Mouse (Mus musculus) neural tube, embryonic 13.5 days (tissue): Measurements from ENCODE around the gene Phrf1. TPM values are rescaled to one million over a fixed set of nuclear protein-coding genes. Genes with fewer than 3 reads are reported as not detected.
A peak's percentile ranks its signal among the peaks of the same experiment; 100 is the strongest.

ENCODE experiments used
- ATAC-seq: fragments of 200-750 bp; cut with Nextera tagmentation; 2 replicates; pipeline ENCODE4 v1.8.0; 2017; ENCODE audit warnings: low read depth, mild to moderate bottlenecking, moderate TSS enrichment, moderate library complexity
- H3K27ac ChIP-seq: fragments of 300-500 bp; sonication (generic); replicated peaks from 2 replicates; pipeline ENCODE4 v1.5.1; 2015; ENCODE audit warnings: moderate library complexity, mild to moderate bottlenecking, inconsistent platforms
- H3K27me3 ChIP-seq: fragments of 300-500 bp; sonication (generic); 2 replicates; pipeline ENCODE4 v1.6.1; 2015; ENCODE audit warnings: mild to moderate bottlenecking, inconsistent platforms
- H3K36me3 ChIP-seq: fragments of 300-500 bp; sonication (generic); 2 replicates; pipeline ENCODE4 v1.6.1; 2015; ENCODE audit warnings: mild to moderate bottlenecking, inconsistent platforms
- H3K4me1 ChIP-seq: fragments of 300-500 bp; sonication (generic); replicated peaks from 2 replicates; pipeline ENCODE4 v1.6.1; 2015; ENCODE audit warnings: inconsistent platforms
- H3K4me2 ChIP-seq: fragments of 300-500 bp; sonication (generic); 2 replicates; pipeline ENCODE4 v1.6.1; 2015; ENCODE audit warnings: inconsistent platforms, mild to moderate bottlenecking, moderate library complexity
- H3K4me3 ChIP-seq: fragments of 300-500 bp; sonication (generic); 2 replicates; pipeline ENCODE4 v1.5.1; 2015; ENCODE audit warnings: mild to moderate bottlenecking, inconsistent platforms
- H3K9ac ChIP-seq: fragments of 300-500 bp; sonication (generic); 2 replicates; pipeline ENCODE4 v1.6.1; 2015; ENCODE audit warnings: moderate library complexity, mild to moderate bottlenecking, inconsistent platforms
- H3K9me3 ChIP-seq: fragments of 300-500 bp; sonication (generic); 2 replicates; pipeline ENCODE4 v1.6.1; 2016; ENCODE audit warnings: inconsistent platforms
- WGBS: fragments of 180-500 bp; shearing (Covaris S2); methylation state at CpG from one replicate; pipeline ENCODE4 v1.1.7; 2015; 5-methylcytosine and 5-hydroxymethylcytosine counted together
- polyA plus RNA-seq: library from polyadenylated mRNA; unstranded; fragments of >200 nt; fragmentation: Nextera tagmentation; extraction: Ambion mirVana; gene quantifications from 2 replicates; pipeline ENCODE4 v1.2.1, GENCODE M21; 2015

The Phrf1 gene
- polyA plus RNA-seq, 1 experiment from 2014 or later, result 71.4 TPM

GRCm38 (mm10) chr7:141281442-141281841 lies 52.9 kb downstream of the Phrf1 start:
- H3K4me2 ChIP-seq, result no peak overlapping the region
- no peaks in the 10 kb centered on the region for H3K9me3 ChIP-seq
- H3K4me1 ChIP-seq, result peaks cover 11% of the 10 kb centered on the region; the same call in 1 of the 2 replicates
- H3K9ac ChIP-seq, result no peak overlapping the region
- no peak for ATAC-seq
- no peak overlapping the region for H3K27ac ChIP-seq
- H3K36me3 ChIP-seq, result no peaks in the 10 kb centered on the region
- H3K27me3 ChIP-seq, result peaks cover 23% of the 10 kb centered on the region
- H3K4me3 ChIP-seq, result no peak overlapping the region
- 52% methylated on average over 6 of the region's 6 CpGs for WGBS

GRCm38 (mm10) chr7:141282756-141283155 lies 54.2 kb downstream of the Phrf1 start:
- WGBS, result 84% methylated on average over 4 of the region's 4 CpGs
- H3K27me3 ChIP-seq, result peaks cover 19% of the 10 kb centered on the region
- no peaks in the 10 kb centered on the region for H3K9me3 ChIP-seq
- no peaks in the 10 kb centered on the region for H3K36me3 ChIP-seq
- no peak overlapping the region for H3K4me3 ChIP-seq
- H3K9ac ChIP-seq, result no peak overlapping the region
- no peak overlapping the region for H3K4me2 ChIP-seq
- H3K27ac ChIP-seq, result no peak overlapping the region
- peaks cover 11% of the 10 kb centered on the region; the same call in 1 of the 2 replicates for H3K4me1 ChIP-seq
- ATAC-seq, result no peak

GRCm38 (mm10) chr7:141288042-141288441 lies 59.5 kb downstream of the Phrf1 start:
- H3K27me3 ChIP-seq, result peaks cover 37% of the 10 kb centered on the region
- no peak for ATAC-seq
- WGBS, result 88% methylated on average over 3 of the region's 3 CpGs

GRCm38 (mm10) chr7:141291921-141292582 lies 63.5 kb downstream of the Phrf1 start, which contains the start of gene Drd4:
Drd4 (plus strand) TSS chr7:141292006.
- Histone ChIP-seq H3K27ac (no peak within 1 kb of the TSS), H3K4me3 (peak within 1 kb of the TSS; percentile 49), H3K4me1 (peaks cover 31% of the 10 kb centered on the region), H3K9me3 (no peaks in the 10 kb centered on the region), H3K4me2 (peak within 1 kb of the TSS; percentile 84), H3K27me3 (peaks cover 72% of the 10 kb centered on the region), H3K9ac (peak within 1 kb of the TSS; percentile 71), H3K36me3 (peaks cover 8% of the 10 kb centered on the region)
- 2% methylated on average over 46 of the region's 46 CpGs for WGBS
- ATAC-seq, result peak; percentile 70

More at GRCm38 (mm10) chr7:141288042-141288441, 59.5 kb downstream of the Phrf1 start:
- no peaks in the 10 kb centered on the region for H3K9me3 ChIP-seq
- H3K4me3 ChIP-seq, result no peak overlapping the region
- H3K4me2 ChIP-seq, result no peak overlapping the region
- no peak overlapping the region for H3K27ac ChIP-seq
- peaks cover 15% of the 10 kb centered on the region for H3K4me1 ChIP-seq
- no peaks in the 10 kb centered on the region for H3K36me3 ChIP-seq
- H3K9ac ChIP-seq, result no peak overlapping the region

- H3K27ac ChIP-seq, result no peak overlapping the region
- H3K27me3 ChIP-seq, result peaks cover 72% of the 10 kb centered on the region
- H3K4me1 ChIP-seq, result peaks cover 31% of the 10 kb centered on the region
- peak overlapping the region; percentile 71; the same call in 1 of the 2 replicates for H3K9ac ChIP-seq
- peak overlapping the region; percentile 49 for H3K4me3 ChIP-seq
- H3K36me3 ChIP-seq, result peaks cover 15% of the 10 kb centered on the region
- peak overlapping the region; percentile 84 for H3K4me2 ChIP-seq
- WGBS, result 30% methylated on average over 15 of the region's 15 CpGs
- ATAC-seq, result peak; percentile 54
- H3K9me3 ChIP-seq, result no peaks in the 10 kb centered on the region
Observed at GRCm38 (mm10) chr7:141292583-141293388, 64.2 kb downstream of the Phrf1 start.

GRCm38 (mm10) chr7:141293852-141294471 lies 65.4 kb downstream of the Phrf1 start:
- Histone ChIP-seq H3K27me3 (peaks cover 72% of the 10 kb centered on the region), H3K9ac (peak overlapping the region; percentile 60), H3K27ac (no peak overlapping the region), H3K36me3 (peaks cover 25% of the 10 kb centered on the region), H3K9me3 (no peaks in the 10 kb centered on the region), H3K4me2 (peak overlapping the region; percentile 63), H3K4me3 (peak overlapping the region; percentile 34), H3K4me1 (peaks cover 31% of the 10 kb centered on the region)
- 2% methylated on average over 53 of the region's 53 CpGs for WGBS
- no peak for ATAC-seq

- ATAC-seq, result no peak
- Histone ChIP-seq H3K4me3 (peak overlapping the region; percentile 34), H3K9ac (peak overlapping the region; percentile 60), H3K9me3 (no peaks in the 10 kb centered on the region), H3K27me3 (peaks cover 71% of the 10 kb centered on the region), H3K27ac (no peak overlapping the region), H3K36me3 (peaks cover 30% of the 10 kb centered on the region), H3K4me1 (peaks cover 31% of the 10 kb centered on the region), H3K4me2 (peak overlapping the region; percentile 63)
- 8% methylated on average over 22 of the region's 22 CpGs for WGBS
Observed at GRCm38 (mm10) chr7:141294479-141294878, 65.9 kb downstream of the Phrf1 start.

- H3K4me1 ChIP-seq, result peaks cover 15% of the 10 kb centered on the region
- 81% methylated on average over 3 of the region's 3 CpGs for WGBS
- H3K36me3 ChIP-seq, result peaks cover 65% of the 10 kb centered on the region
- no peak overlapping the region for H3K9ac ChIP-seq
- no peak for ATAC-seq
- H3K4me3 ChIP-seq, result no peak overlapping the region
- H3K9me3 ChIP-seq, result no peaks in the 10 kb centered on the region
- no peak overlapping the region for H3K4me2 ChIP-seq
- peaks cover 35% of the 10 kb centered on the region for H3K27me3 ChIP-seq
- H3K27ac ChIP-seq, result no peak overlapping the region
Observed at GRCm38 (mm10) chr7:141297926-141298650, 69.5 kb downstream of the Phrf1 start.

GRCm38 (mm10) chr7:141299175-141299574 lies 70.6 kb downstream of the Phrf1 start:
- H3K4me1 ChIP-seq, result peaks cover 7% of the 10 kb centered on the region
- 97% methylated on average over 8 of the region's 8 CpGs for WGBS

GRCm38 (mm10) chr7:141301386-141301785 lies 72.8 kb downstream of the Phrf1 start:
- ATAC-seq, result no peak
- Histone ChIP-seq H3K4me1 (no peaks in the 10 kb centered on the region), H3K4me3 (no peak overlapping the region), H3K36me3 (peaks cover 96% of the 10 kb centered on the region), H3K9me3 (no peaks in the 10 kb centered on the region), H3K27ac (no peak overlapping the region), H3K9ac (no peak overlapping the region), H3K27me3 (peaks cover 2% of the 10 kb centered on the region), H3K4me2 (no peak overlapping the region)
- 97% methylated on average over 9 of the region's 9 CpGs for WGBS

More at GRCm38 (mm10) chr7:141299175-141299574, 70.6 kb downstream of the Phrf1 start:
- Histone ChIP-seq H3K27ac (no peak overlapping the region), H3K9ac (no peak overlapping the region), H3K9me3 (no peaks in the 10 kb centered on the region), H3K4me3 (no peak overlapping the region), H3K36me3 (peaks cover 75% of the 10 kb centered on the region), H3K4me2 (no peak overlapping the region), H3K27me3 (peaks cover 24% of the 10 kb centered on the region)
- no peak for ATAC-seq

GRCm38 (mm10) chr7:141302702-141303268 lies 74.2 kb downstream of the Phrf1 start:
- H3K27me3 ChIP-seq, result no peaks in the 10 kb centered on the region
- peaks cover 96% of the 10 kb centered on the region for H3K36me3 ChIP-seq
- no peak overlapping the region for H3K4me2 ChIP-seq
- no peak overlapping the region for H3K27ac ChIP-seq
- H3K9me3 ChIP-seq, result no peaks in the 10 kb centered on the region
- no peak overlapping the region for H3K4me3 ChIP-seq
- 84% methylated on average over 1 of the region's 1 CpGs for WGBS
- ATAC-seq, result no peak
- no peaks in the 10 kb centered on the region for H3K4me1 ChIP-seq
- H3K9ac ChIP-seq, result no peak overlapping the region
